Mouse (Mus musculus): ENCODE data around the gene Ugt1a9. TPM values are rescaled to one million over a fixed set of nuclear protein-coding genes. Genes with fewer than 3 reads are reported as not detected.

Gene Ugt1a9
- total and polyA plus RNA-seq, 3 experiments = not detected

- Histone ChIP-seq H3K27ac (ENCODE audit: insufficient read depth, low read depth) (no peak overlapping the region), H3K9me3 (replicated peaks; ENCODE audit: low read length) (no peaks in the 10 kb centered on the region), H3K4me1 (ENCODE audit: control insufficient read depth in 1 of 2, insufficient read depth in 2 of 2) (0 out of 4 replicates have a peak, but pooled peaks cover 0 to 7% of the 10 kb centered on the region in 2 experiments), H3K27me3 (replicated peaks) (no peaks in the 10 kb centered on the region), H3K9ac (ENCODE audit: insufficient read depth, low read depth) (no peak overlapping the region), H3K4me3 (replicated peaks in 1 of 3; ENCODE audit: low read depth in 2 of 3, low read length in 2 of 3, poor library complexity in 1 of 3) (no peak overlapping the region), H3K79me2 (replicated peaks; ENCODE audit: control insufficient read depth, extremely low read depth, insufficient read depth, poor library complexity, severe bottlenecking) (no peaks in the 10 kb centered on the region), H3K4me2 (ENCODE audit: insufficient read depth, low read depth, poor library complexity, severe bottlenecking) (no peak overlapping the region), H3K36me3 (replicated peaks in 1 of 2; ENCODE audit: control insufficient read depth in 1 of 2, insufficient read depth in 1 of 2, low read length in 1 of 2) (no peaks in the 10 kb centered on the region)
- in situ Hi-C loops (cut with MboI; ENCODE audit: low pct_ligation_motif_present, low pct_unique_long_range_greater_than_20kb, low sequenced_read_pairs) (no loop called here), dilution Hi-C loops (cut with MboI; ENCODE audit: extremely low pct_ligation_motif_present, extremely low pct_unique_long_range_greater_than_20kb, low sequenced_read_pairs) (no loop called here)
- TF ChIP-seq JUND (conservative IDR thresholded peaks at IDR 0.05; ENCODE audit: low read depth, low read length) (no peak), ETS1 (conservative IDR thresholded peaks at IDR 0.05; ENCODE audit: low read depth, low read length) (no peak), ELF1 (IDR thresholded peaks at IDR 0.05; ENCODE audit: low read depth, low read length) (no peak), EP300 (IDR thresholded peaks at IDR 0.05; ENCODE audit: low read length) (no peak), HCFC1 (IDR thresholded peaks at IDR 0.05; ENCODE audit: low read depth, low read length) (no peak), MAFK (IDR thresholded peaks at IDR 0.05; ENCODE audit: insufficient replicate concordance, low read length) (no peak)
- DNase-seq (ENCODE audit: extremely low read depth) = no peak
These were observed 121.5 kb downstream of the Ugt1a9 start for GRCm38 (mm10) chr1:88192136-88192535.

GRCm38 (mm10) chr1:88195687-88196086 is 125.1 kb downstream of the Ugt1a9 start:
- no peak for DNase-seq (ENCODE audit: extremely low read depth)
- no peaks in the 10 kb centered on the region for H3K27me3 ChIP-seq (replicated peaks)
- no peak overlapping the region for H3K9ac ChIP-seq (ENCODE audit: insufficient read depth, low read depth)
- dilution Hi-C loops (cut with MboI; ENCODE audit: extremely low pct_ligation_motif_present, extremely low pct_unique_long_range_greater_than_20kb, low sequenced_read_pairs) (no loop called here), in situ Hi-C loops (cut with MboI; ENCODE audit: low pct_ligation_motif_present, low pct_unique_long_range_greater_than_20kb, low sequenced_read_pairs) (no loop called here)
- no peaks in the 10 kb centered on the region for H3K9me3 ChIP-seq (replicated peaks; ENCODE audit: low read length)
- no peak overlapping the region for H3K4me3 ChIP-seq (replicated peaks in 1 of 3; ENCODE audit: low read depth in 2 of 3, low read length in 2 of 3, poor library complexity in 1 of 3)
- H3K27ac ChIP-seq (ENCODE audit: insufficient read depth, low read depth) = no peak overlapping the region
- H3K36me3 ChIP-seq (replicated peaks in 1 of 2; ENCODE audit: control insufficient read depth in 1 of 2, insufficient read depth in 1 of 2, low read length in 1 of 2) = peaks cover 0 to 2% of the 10 kb centered on the region in 2 experiments
- no peak overlapping the region for H3K4me2 ChIP-seq (ENCODE audit: insufficient read depth, low read depth, poor library complexity, severe bottlenecking)
- no peaks in the 10 kb centered on the region for H3K79me2 ChIP-seq (replicated peaks; ENCODE audit: control insufficient read depth, extremely low read depth, insufficient read depth, poor library complexity, severe bottlenecking)
- H3K4me1 ChIP-seq (ENCODE audit: control insufficient read depth in 1 of 2, insufficient read depth in 2 of 2) = peaks cover 0 to 18% of the 10 kb centered on the region in 2 experiments; a peak in 2 of 4 replicates
- TF ChIP-seq ELF1 (IDR thresholded peaks at IDR 0.05; ENCODE audit: low read depth, low read length) (no peak), TBP (conservative IDR thresholded peaks at IDR 0.05; ENCODE audit: low read depth, low read length) (no peak), ZC3H11A (IDR thresholded peaks at IDR 0.05; ENCODE audit: low read depth, low read length) (no peak), ETS1 (conservative IDR thresholded peaks at IDR 0.05; ENCODE audit: low read depth, low read length) (no peak), HCFC1 (IDR thresholded peaks at IDR 0.05; ENCODE audit: low read depth, low read length) (no peak)

DNA sequence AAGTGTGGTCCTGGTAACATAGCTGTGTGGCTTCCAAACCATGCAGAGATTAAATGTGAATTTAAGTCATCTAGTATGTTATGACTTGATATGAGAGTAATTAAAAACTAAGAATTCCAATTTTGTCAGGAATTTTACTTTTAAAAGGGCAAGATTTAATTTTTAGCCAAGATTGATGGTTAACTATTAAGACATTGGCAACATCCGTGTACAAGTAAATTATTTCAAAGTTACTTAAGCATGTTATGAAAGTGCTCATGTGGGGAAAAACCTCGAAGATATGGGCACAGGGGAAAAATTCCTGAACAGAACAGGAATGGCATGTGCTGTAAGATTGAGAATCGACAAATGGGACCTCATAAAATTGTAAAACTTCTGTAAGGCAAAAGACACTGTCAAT is 126.8 kb downstream of the Ugt1a9 start:
- Histone ChIP-seq H3K27ac (ENCODE audit: insufficient read depth, low read depth) (no peak overlapping the region), H3K27me3 (replicated peaks) (no peaks in the 10 kb centered on the region), H3K36me3 (replicated peaks in 1 of 2; ENCODE audit: control insufficient read depth in 1 of 2, insufficient read depth in 1 of 2, low read length in 1 of 2) (peaks cover 0 to 2% of the 10 kb centered on the region in 2 experiments), H3K4me2 (ENCODE audit: insufficient read depth, low read depth, poor library complexity, severe bottlenecking) (no peak overlapping the region), H3K4me1 (ENCODE audit: control insufficient read depth in 1 of 2, insufficient read depth in 2 of 2) (peaks cover 0 to 11% of the 10 kb centered on the region in 2 experiments; a peak in 2 of 4 replicates), H3K79me2 (replicated peaks; ENCODE audit: control insufficient read depth, extremely low read depth, insufficient read depth, poor library complexity, severe bottlenecking) (no peaks in the 10 kb centered on the region), H3K4me3 (replicated peaks in 1 of 3; ENCODE audit: low read depth in 2 of 3, low read length in 2 of 3, poor library complexity in 1 of 3) (no peak overlapping the region), H3K9me3 (replicated peaks; ENCODE audit: low read length) (no peaks in the 10 kb centered on the region), H3K9ac (ENCODE audit: insufficient read depth, low read depth) (no peak overlapping the region)
- dilution Hi-C loops (cut with MboI; ENCODE audit: extremely low pct_ligation_motif_present, extremely low pct_unique_long_range_greater_than_20kb, low sequenced_read_pairs) (no loop called here), in situ Hi-C loops (cut with MboI; ENCODE audit: low pct_ligation_motif_present, low pct_unique_long_range_greater_than_20kb, low sequenced_read_pairs) (no loop called here)
- TF ChIP-seq UBTF (IDR thresholded peaks at IDR 0.05; ENCODE audit: low read depth, low read length) (no peak), TCF12 (IDR thresholded peaks at IDR 0.05; ENCODE audit: low read depth, low read length) (no peak), MAX (IDR thresholded peaks at IDR 0.05; ENCODE audit: low read length) (no peak), BHLHE40 (IDR thresholded peaks at IDR 0.05; ENCODE audit: low read depth, low read length) (no peak), POLR2A (IDR thresholded peaks at IDR 0.05; ENCODE audit: low read depth, low read length) (no peak), GABPA (IDR thresholded peaks at IDR 0.05; ENCODE audit: insufficient replicate concordance, low read depth, low read length) (no peak), JUN (IDR thresholded peaks at IDR 0.05; ENCODE audit: insufficient read depth, low read depth, low read length) (no peak), ELF1 (IDR thresholded peaks at IDR 0.05; ENCODE audit: low read depth, low read length) (no peak), MAFK (IDR thresholded peaks at IDR 0.05; ENCODE audit: insufficient replicate concordance, low read length) (no peak), CTCF (conservative IDR thresholded peaks at IDR 0.05 in 1 of 2, IDR thresholded peaks at IDR 0.05 in 1 of 2; ENCODE audit: low read depth in 2 of 2, low read length in 2 of 2) (no peak), NRF1 (IDR thresholded peaks at IDR 0.05; ENCODE audit: low read depth, low read length) (no peak), HCFC1 (IDR thresholded peaks at IDR 0.05; ENCODE audit: low read depth, low read length) (no peak), USF2 (conservative IDR thresholded peaks at IDR 0.05; ENCODE audit: low read depth, low read length) (no peak), POLR2AphosphoS2 (IDR thresholded peaks at IDR 0.05; ENCODE audit: low read depth, low read length) (no peak), MYC (IDR thresholded peaks at IDR 0.05; ENCODE audit: low read depth, low read length) (no peak)
- no peak for DNase-seq (ENCODE audit: extremely low read depth)

Data from CH12.LX (cell line).